Mouse (Mus musculus): Measurements from ENCODE around the gene Sec23b.
A peak's percentile ranks its signal among the peaks of the same experiment; 100 is the strongest.
"Not testable (repeated sequence)": the region's sequence is repeated elsewhere in the genome, so short reads cannot be mapped to it uniquely, and the experiment has no call there.

Sec23b gene

DNA sequence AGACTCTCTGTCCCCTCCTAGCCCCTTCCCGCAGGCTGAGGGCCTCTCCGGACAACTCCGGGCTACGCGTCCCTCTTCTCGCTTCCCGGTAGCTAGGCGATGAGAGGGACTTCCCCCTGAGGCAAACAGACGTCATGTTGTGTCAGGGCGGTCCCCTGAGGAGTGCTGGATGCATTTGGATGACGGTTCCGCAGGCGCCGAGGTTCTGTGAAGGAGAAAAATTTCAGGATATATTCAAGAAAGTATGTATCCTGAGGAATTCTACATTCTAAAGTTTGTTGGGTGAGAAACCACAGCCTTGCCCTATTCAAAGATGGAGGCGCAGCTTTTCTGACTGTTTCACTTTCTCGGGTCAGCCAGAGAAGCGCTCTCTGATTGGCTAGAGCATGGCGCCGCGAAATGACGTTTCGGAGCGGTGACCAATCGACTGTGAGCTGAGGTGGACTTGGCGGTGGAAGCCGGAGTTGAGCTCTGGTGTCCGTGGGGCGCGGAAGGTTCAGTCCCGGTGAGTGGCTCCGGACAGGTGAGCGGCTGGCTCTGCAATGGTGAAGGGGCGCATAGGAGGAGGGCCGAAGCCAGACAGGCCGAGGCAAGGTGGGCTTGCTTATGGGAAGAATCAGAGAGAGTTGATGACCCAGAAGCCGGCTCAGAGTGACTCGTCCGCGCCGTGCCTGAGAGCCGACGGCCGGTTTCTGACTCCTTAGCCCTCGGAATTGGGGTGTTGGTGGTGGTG lies at the start of gene Sec23b:
Gene Sec23b, plus strand, starts transcription at position 410 of the 733 bp plus-strand sequence.
- DNase-seq: peak; percentile 98

GRCm38 (mm10) chr2:144514619-144515018 lies 41.4 kb upstream of the Sec23b start:
- no peak for DNase-seq

GRCm38 (mm10) chr2:144519772-144520171 lies 36.3 kb upstream of the Sec23b start:
- no peak for DNase-seq

GRCm38 (mm10) chr2:144525856-144526255 lies 30.2 kb upstream of the Sec23b start:
- no peak for DNase-seq

DNA sequence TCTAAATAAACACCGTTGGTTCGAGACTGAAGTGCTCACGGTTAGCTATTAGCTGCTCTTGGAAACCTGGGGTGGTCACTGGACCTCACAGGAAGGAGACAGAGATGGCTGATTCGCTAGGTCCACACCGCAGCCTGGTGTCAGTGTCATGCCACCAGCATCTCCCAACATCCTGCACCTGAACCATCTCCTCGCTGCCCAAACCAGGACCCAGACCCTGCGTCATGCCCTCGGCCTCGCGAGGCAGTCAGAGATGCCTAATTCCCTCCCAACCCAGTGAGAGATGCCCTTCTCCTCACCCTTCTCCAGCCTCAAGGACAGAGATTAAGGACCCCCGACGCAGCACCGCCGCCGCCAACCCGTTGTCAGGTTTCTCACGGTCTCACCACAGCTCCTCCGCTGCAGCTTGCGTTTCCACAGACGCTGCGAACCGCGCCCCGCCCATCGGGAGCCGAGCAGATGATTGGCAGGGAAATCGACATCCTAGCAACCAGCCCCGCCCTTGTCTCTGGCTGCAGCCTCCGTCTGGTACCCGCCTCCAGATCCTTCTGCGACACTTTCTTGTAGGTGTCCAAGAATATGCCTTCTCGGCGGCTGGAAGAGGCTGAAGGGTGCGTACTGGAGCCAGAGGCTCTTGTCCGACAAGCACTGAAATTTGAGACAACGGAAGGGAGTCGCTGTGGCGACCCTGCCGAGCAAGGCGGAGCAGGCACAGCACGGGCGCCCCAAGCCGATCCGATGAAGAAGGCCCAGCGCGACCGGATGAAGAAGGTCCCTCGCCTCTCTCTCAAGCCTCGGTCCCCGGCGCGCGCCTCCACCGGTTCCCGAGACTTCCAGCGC lies 28.8 kb upstream of the Sec23b start, which contains the start of the genes Dzank1 and Polr3f:
Gene Dzank1, minus strand, starts transcription at position 434 of the 840 bp plus-strand sequence.
Gene Polr3f, plus strand, starts transcription at position 738 of the 840 bp plus-strand sequence.
- peak; percentile 98 for DNase-seq

GRCm38 (mm10) chr2:144527821-144528174 lies 28.2 kb upstream of the Sec23b start:
- DNase-seq: no peak

- peak; percentile 43 for DNase-seq
Observed at GRCm38 (mm10) chr2:144537123-144537522, 18.9 kb upstream of the Sec23b start.

DNA sequence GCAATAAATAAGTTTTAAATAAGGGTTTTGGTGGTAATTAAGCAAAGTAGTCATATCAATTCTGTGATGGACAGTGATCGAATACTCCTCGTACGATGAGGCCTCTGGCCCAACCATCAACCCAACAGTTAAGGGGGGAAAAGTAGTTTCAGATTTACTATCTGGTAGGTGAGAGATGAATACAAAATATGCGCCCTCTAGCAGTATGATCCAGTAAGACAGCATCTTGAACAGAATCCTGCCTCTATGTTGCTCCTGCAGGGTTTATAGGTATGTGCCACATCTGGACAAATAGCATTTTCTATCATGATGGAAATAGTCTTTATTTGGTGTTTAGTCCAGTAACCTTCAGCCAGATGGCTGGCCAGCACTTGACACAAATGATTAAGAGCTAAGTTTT lies 14.8 kb upstream of the Sec23b start:
- no peak for DNase-seq

- DNase-seq: no peak
Observed at GRCm38 (mm10) chr2:144543670-144544069, 12.4 kb upstream of the Sec23b start.

DNA sequence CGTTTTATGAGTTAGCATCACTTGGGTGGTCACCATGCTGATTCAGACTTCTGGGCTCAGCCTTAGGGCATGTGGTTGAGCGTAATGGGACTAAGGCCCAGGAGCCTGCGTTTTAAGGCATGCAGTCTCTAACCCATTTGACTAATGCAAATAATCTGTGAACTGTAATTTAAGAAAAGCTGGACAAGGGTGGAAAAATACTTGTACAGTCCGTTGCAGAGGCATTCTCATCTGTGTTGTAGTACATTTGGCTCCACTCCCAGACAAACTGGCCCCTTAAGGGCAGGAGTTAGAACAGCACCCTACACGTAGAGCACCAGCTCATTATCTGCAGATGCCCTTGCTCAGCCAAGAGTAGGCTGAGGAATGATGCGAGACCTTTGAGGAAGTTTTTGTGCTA lies 11.4 kb upstream of the Sec23b start:
- peak; percentile 76 for DNase-seq

DNA sequence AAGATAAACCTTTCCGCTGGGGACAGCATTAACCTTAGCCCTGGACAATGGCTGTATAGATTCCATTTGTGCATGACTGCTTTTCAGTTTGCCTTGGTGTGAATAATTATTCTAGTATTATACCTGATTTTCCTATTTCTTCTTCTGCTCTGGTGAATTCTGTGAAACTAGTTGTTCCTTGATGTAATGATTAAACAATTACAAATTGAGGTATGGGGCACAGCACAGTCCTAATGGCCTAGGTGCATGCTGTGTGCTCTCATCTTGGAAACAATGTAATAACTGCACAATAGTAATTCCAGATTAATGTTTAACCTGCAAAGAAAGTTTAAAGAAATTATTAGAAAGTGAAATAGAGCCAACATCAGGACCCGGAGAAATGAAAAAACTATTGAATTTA lies 11.0 kb upstream of the Sec23b start:
- no peak for DNase-seq

DNA sequence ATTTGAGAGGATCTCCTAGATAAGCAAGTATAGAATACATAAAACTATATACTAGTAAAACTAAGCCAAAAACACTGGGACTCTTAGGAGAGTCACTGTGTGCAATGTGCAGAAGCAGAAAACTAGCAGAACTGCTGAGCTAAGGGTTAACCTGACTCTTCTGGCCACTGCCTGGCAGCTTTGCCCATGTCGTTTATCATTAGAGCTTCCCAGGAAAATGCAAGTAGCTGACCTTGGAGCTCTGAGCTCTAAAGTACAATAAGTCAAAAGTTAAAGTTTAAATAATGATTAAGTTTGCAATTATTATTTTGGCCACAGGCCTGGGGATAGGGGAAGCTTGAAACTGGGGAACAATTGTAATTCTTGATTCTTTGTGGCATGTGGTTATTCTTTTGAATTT lies 10.5 kb upstream of the Sec23b start:
- peak; percentile 83 for DNase-seq

GRCm38 (mm10) chr2:144547559-144547958 lies 8.5 kb upstream of the Sec23b start:
- no peak for DNase-seq

GRCm38 (mm10) chr2:144550529-144550928 lies 5.5 kb upstream of the Sec23b start, which contains the start of gene Rbbp9:
Gene Rbbp9, minus strand, starts transcription at chr2:144550869.
- peak; percentile 71 for DNase-seq

DNA sequence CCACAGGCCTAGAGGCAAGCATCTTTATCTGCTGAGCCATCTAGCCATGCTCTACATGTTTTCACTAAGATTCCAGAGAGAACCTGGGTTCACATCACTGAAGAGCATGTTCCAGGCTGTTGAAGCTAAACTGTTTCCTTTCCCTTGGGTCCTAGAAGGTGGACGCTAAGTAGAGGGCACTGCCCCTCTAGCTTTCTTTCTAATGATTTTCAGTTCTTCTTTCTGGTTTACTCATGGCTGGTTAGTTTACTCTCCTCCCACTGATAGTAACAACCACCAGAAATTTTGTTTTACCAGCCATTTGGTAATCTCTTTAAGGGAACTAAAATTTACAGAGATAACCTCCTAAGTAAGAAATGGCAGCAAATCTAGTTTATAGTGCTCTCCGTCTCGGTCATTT lies 2.1 kb upstream of the Sec23b start:
- no peak for DNase-seq

GRCm38 (mm10) chr2:144555286-144555819 lies 676 bp upstream of the Sec23b start:
- no peak for DNase-seq

- DNase-seq: no peak
Observed at GRCm38 (mm10) chr2:144588723-144589122, 32.7 kb downstream of the Sec23b start.

DNA sequence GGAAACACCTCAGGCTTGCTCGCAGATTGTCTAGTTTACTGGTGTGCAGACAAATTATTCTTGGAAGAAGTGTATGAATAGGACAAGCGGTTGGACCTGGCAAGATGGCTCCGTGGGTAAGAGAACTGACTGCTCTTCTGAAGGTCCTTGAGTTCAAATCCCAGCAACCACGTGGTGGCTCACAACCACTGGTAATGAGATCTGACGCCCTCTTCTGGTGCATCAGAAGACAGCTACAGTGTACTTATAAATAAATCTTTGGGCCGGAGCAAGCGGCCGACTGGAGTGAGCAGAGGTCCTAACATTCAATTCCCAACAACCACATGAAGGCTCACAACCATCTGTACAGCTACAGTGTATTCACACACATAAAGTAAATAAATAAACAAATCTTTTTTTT lies 37.0 kb downstream of the Sec23b start:
- DNase-seq: not testable (repeated sequence)

DNA sequence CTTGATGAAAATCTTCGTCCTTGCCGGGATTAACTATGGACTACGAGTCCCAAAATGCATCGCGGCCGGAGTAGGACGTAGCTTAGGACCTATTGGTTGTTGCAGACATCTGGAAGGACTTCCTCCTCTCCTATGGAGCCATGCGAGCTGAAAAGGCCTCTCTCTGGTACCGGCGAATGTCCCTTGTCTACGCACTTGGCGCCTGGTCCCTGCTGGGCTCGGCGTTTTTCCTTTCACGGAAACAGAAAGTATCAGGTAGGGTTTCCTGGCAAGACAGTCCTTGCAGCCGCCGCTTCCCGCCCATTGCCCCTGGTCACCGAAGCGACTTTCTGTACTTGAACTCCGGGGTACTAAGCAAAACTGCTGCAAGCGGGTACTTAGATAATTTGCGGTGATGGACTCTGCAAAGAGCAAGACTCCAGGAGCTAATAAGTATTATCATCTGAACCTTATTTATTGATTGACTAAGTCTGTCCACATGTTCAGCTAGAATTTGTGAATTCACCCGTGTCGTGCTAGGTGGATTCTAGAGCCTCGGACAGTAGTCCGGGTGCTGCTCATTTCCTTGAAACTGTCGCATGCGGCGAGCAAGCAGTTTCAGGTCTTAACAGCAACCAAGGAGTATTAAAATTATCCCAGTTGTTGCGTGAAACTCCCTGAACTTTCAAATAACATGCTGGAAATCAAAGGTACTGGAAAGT lies 38.1 kb downstream of the Sec23b start, which contains the start of gene Smim26:
Gene Smim26, plus strand, starts transcription at position 104 of the 701 bp plus-strand sequence.
- peak; percentile 84 for DNase-seq

- DNase-seq: no peak
Observed at GRCm38 (mm10) chr2:144598006-144598405, 42.0 kb downstream of the Sec23b start.

DNA sequence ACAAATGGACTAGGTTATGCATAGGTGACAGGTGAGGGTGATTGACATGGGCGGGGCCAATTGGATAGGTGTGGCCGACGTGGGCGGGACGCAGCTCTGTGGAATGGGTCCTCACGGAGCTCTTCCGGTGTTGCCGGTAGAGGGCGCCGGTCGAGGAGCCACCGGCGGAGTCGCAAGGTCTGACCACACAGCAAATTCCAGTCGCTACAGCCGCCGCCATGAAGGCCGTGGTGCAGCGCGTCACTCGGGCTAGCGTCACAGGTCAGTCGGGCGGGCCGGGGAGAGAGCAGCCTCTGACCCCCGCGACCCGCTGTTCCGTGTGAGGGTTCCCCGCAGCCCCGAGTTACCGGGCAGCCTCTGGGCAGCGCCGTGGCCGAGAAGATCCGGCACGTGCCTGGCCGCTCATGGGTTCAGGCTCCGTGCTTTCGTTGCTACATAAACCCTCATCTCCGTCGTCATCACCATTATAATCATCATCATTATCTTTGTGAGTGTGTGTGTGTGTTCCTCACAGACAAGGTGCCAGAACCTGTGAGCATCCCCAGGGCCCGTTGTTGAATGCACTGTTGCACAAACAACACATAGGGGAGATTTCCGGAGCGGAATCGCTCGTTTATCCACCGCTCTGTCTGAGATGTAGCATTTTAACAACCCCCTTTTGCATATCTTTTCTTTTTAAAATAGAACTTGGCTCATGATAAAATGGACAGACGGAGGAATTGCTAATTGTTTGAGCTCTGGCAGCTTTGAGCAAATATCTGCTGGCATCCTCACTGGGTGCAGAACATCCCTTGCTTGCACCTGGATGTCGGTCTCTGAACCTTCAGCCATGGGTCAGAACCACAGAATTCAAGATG lies 44.0 kb downstream of the Sec23b start, which contains the start of gene Dtd1:
Gene Dtd1, plus strand, starts transcription at position 67 of the 857 bp plus-strand sequence.
- peak; percentile 92 for DNase-seq

- no peak for DNase-seq
Observed at GRCm38 (mm10) chr2:144601576-144601975, 45.5 kb downstream of the Sec23b start.

All from kidney, adult 11 months (tissue).